Mouse (Mus musculus): ENCODE data around the gene Kcnk18. TPM values are rescaled to one million over a fixed set of nuclear protein-coding genes. Genes with fewer than 3 reads are reported as not detected.

Gene Kcnk18
- total RNA-seq, 2 experiments from 2014 or later = not detected

- DNase-seq (ENCODE audit: low spot score) = no peak
- intact Hi-C loops (cut with DNase I) = loop anchor here (5.0 kb wide), 1 partner anchor 447 kb away; no protein-coding TSS in a partner anchor
Measured at GRCm38 (mm10) chr19:59208986-59209385, 10.0 kb upstream of the Kcnk18 start.

GRCm38 (mm10) chr19:59216891-59217290 is 2.1 kb upstream of the Kcnk18 start:
- no peak for DNase-seq (ENCODE audit: low spot score)
- intact Hi-C loops (cut with DNase I) = no loop called here

GRCm38 (mm10) chr19:59221131-59221530 is 2.1 kb downstream of the Kcnk18 start:
- no peak for DNase-seq (ENCODE audit: low spot score)
- intact Hi-C loops (cut with DNase I) = no loop called here

- intact Hi-C loops (cut with DNase I) = no loop called here
- no peak for DNase-seq (ENCODE audit: low spot score)
Measured at GRCm38 (mm10) chr19:59228376-59228775, 9.4 kb downstream of the Kcnk18 start.

GRCm38 (mm10) chr19:59232786-59233185 is 13.8 kb downstream of the Kcnk18 start:
- DNase-seq (ENCODE audit: low spot score) = no peak
- intact Hi-C loops (cut with DNase I) = no loop called here

- intact Hi-C loops (cut with DNase I) = loop anchor here (5.0 kb wide), 1 partner anchor 1077 kb away; no protein-coding TSS in a partner anchor
- DNase-seq (ENCODE audit: low spot score) = no peak
Measured at GRCm38 (mm10) chr19:59235001-59235400, 16.0 kb downstream of the Kcnk18 start.

DNA sequence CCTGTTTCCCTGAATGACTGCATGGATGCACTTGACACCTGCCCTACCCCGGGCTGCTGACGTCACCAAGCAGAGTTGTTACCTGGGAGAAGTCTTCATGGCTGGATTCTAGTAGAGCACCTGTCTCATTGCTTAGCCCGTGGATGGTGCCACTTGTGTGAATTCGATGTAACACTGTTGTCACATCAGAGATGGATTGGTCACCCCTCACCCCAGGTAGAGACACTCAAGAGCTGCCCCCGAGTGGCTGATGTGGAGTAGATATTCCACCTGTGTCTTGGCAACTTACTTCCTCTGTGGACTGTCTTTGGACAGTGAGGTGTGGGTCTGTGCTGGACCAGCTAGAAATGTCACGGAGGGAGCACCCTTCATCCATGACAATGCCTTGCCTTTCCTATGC is 17.0 kb downstream of the Kcnk18 start:
- intact Hi-C loops (cut with DNase I) = loop anchor here (5.0 kb wide), 1 partner anchor 1076 kb away; no protein-coding TSS in a partner anchor
- no peak for DNase-seq (ENCODE audit: low spot score)

- no peak for DNase-seq (ENCODE audit: low spot score)
- intact Hi-C loops (cut with DNase I) = loop anchor here (1.0 to 5.0 kb wide), 3 partner anchors 77 to 1074 kb away; no protein-coding TSS in a partner anchor
Measured at GRCm38 (mm10) chr19:59238630-59239029, 19.6 kb downstream of the Kcnk18 start.

DNA sequence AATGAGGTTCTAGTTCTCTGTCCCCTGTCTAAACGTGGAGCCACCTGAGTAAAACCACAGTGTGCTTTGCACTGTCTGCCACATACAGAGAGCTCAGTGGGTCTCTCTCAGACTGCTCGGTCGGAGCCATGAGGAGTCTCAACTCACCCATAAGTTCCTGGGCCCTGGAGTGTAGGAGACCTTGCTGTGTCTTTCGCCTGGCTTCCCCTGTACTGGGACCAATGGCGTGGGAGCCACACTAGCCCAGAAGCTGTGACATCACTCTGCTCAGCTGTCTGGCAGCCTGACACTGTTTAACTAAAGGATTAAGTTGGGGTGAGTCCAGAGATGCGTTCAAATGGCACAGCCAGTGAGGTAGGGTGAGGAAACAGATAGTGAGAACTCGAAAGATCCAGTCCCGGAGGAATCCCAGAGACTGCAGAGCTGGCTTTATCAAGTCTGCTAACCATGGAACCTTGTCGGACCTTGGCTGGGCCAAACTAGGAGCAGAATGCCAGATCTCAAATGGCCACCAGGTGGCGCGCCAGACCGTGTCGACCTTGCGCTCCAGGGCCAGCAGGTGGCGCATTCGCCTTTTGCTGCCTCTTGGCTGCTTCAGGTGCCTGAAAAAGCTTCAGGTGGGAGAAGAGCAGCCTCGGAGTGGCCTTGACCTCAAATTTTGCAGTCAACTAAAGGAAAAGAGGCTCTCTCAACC is 20.3 kb downstream of the Kcnk18 start:
- peak; percentile 56 for DNase-seq (ENCODE audit: low spot score)
- intact Hi-C loops (cut with DNase I) = loop anchor here (1.0 to 5.0 kb wide), 3 partner anchors 76 to 1073 kb away; no protein-coding TSS in a partner anchor

DNA sequence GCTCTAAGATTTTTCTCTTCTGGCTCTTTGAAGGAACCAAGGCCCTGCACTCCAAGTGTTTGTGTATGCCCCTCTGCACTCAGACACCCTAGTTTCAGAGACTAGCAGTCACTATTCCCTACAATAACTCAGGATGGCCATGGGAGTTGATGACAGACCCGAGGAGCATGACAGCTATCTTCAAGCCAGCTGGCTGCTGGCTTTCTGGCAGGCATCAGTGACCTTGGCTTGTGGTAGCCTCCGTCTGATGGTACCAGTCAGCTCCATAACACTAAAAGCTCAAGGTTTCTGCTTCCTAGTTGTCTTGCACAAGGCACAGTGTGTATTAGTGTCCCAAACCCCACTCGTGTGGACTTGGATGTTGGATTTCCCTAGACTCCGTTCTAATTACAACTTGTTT is 23.0 kb downstream of the Kcnk18 start:
- no peak for DNase-seq (ENCODE audit: low spot score)
- intact Hi-C loops (cut with DNase I) = loop anchor here (10.0 kb wide), 1 partner anchor 903 kb away; no protein-coding TSS in a partner anchor

DNA sequence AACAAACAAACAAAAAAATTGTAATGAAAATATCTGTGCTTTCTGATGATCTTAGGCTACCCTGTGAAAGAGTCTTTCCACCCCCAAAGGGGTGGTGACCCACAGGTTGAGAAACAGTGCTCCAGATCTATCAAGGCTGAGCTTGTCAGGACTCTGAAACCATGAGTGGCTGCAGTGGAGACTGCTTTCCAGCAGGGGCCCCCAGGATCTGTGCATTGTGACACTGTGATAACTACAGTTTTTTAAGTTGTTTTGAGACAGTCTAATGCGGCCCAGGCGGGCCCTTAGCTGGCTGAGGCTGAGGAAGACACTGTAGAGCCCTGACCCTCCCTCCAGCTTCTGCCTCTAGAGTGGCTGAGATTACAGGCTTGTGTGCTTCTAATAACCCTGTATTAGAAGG is 24.0 kb downstream of the Kcnk18 start:
- intact Hi-C loops (cut with DNase I) = loop anchor here (10.0 kb wide), 1 partner anchor 902 kb away; no protein-coding TSS in a partner anchor
- DNase-seq (ENCODE audit: low spot score) = no peak

DNA sequence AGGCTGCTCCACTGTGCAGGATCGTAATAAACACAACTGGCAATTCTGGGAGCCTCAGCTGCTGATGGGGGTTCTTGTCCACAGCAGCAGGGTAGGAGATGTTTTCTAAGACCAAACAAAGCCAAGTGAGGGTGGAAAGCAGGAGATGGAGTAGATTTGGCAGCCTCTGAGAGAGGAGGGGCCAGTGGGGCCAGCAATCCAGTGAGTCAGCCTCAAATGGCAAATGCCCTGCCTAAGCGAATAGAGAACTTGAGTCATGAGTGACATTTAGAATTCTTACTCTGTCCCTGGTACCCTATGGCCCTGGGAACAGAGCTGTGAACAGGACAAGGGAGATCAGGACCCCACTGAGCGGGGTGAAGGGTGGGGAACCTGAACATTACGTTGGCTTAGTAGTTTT is 29.1 kb downstream of the Kcnk18 start:
- DNase-seq (ENCODE audit: low spot score) = no peak
- intact Hi-C loops (cut with DNase I) = loop anchor here (10.0 kb wide), 1 partner anchor 897 kb away; no protein-coding TSS in a partner anchor

- DNase-seq (ENCODE audit: low spot score) = no peak
- intact Hi-C loops (cut with DNase I) = loop anchor here (10.0 kb wide), 1 partner anchor 896 kb away; no protein-coding TSS in a partner anchor
Measured at GRCm38 (mm10) chr19:59248553-59249286, 29.7 kb downstream of the Kcnk18 start.

GRCm38 (mm10) chr19:59252651-59253050 is 33.6 kb downstream of the Kcnk18 start:
- intact Hi-C loops (cut with DNase I) = no loop called here
- no peak for DNase-seq (ENCODE audit: low spot score)

GRCm38 (mm10) chr19:59259633-59260032 is 40.6 kb downstream of the Kcnk18 start:
- DNase-seq (ENCODE audit: low spot score) = no peak
- intact Hi-C loops (cut with DNase I) = no loop called here

- intact Hi-C loops (cut with DNase I) = no loop called here
- no peak for DNase-seq (ENCODE audit: low spot score)
Measured at GRCm38 (mm10) chr19:59260718-59261442, 41.9 kb downstream of the Kcnk18 start, which contains the start of gene Slc18a2. TSS of gene Slc18a2 (plus strand) at chr19:59260896.

- no peak for DNase-seq (ENCODE audit: low spot score)
- intact Hi-C loops (cut with DNase I) = no loop called here
Measured at GRCm38 (mm10) chr19:59261604-59262003, 42.6 kb downstream of the Kcnk18 start.

- intact Hi-C loops (cut with DNase I) = no loop called here
- no peak for DNase-seq (ENCODE audit: low spot score)
Measured at GRCm38 (mm10) chr19:59263171-59263570, 44.2 kb downstream of the Kcnk18 start.

GRCm38 (mm10) chr19:59264838-59265532 is 46.0 kb downstream of the Kcnk18 start:
- intact Hi-C loops (cut with DNase I) = no loop called here

GRCm38 (mm10) chr19:59265907-59266306 is 46.9 kb downstream of the Kcnk18 start:
- intact Hi-C loops (cut with DNase I) = no loop called here

More at GRCm38 (mm10) chr19:59264838-59265532, 46.0 kb downstream of the Kcnk18 start:
- no peak for DNase-seq (ENCODE audit: low spot score)

More at GRCm38 (mm10) chr19:59265907-59266306, 46.9 kb downstream of the Kcnk18 start:
- DNase-seq (ENCODE audit: low spot score) = no peak
